Mouse (Mus musculus) midbrain, embryonic 15.5 days (tissue): Measurements from ENCODE around the gene Cfap43. TPM values are rescaled to one million over a fixed set of nuclear protein-coding genes. Genes with fewer than 3 reads are reported as not detected.

Experiments
- ATAC-seq: fragments of 200-750 bp; cut with Nextera tagmentation; replicated peaks from 2 replicates; pipeline ENCODE4 v1.8.0; 2017; ENCODE audit warnings: moderate TSS enrichment
- H3K27ac ChIP-seq: fragments of 300-500 bp; sonication (generic); 2 replicates; pipeline ENCODE4 v1.5.1; 2015; ENCODE audit warnings: mild to moderate bottlenecking, inconsistent platforms
- H3K27me3 ChIP-seq: fragments of 300-500 bp; sonication (generic); replicated peaks from 2 replicates; pipeline ENCODE4 v1.6.1; 2015; ENCODE audit warnings: inconsistent platforms
- H3K36me3 ChIP-seq: fragments of 300-500 bp; sonication (generic); replicated peaks from 2 replicates; pipeline ENCODE4 v1.6.1; 2015; ENCODE audit warnings: inconsistent platforms
- H3K4me1 ChIP-seq: fragments of 300-500 bp; sonication (generic); 2 replicates; pipeline ENCODE4 v1.6.1; 2015; ENCODE audit warnings: inconsistent platforms
- H3K4me2 ChIP-seq: fragments of 300-500 bp; sonication (generic); 2 replicates; pipeline ENCODE4 v1.6.1; 2015; ENCODE audit warnings: inconsistent platforms, mild to moderate bottlenecking, moderate library complexity
- H3K4me3 ChIP-seq: fragments of 300-500 bp; sonication (generic); 2 replicates; pipeline ENCODE4 v1.5.1; 2015; ENCODE audit warnings: mild to moderate bottlenecking, inconsistent platforms
- H3K9ac ChIP-seq: fragments of 300-500 bp; sonication (generic); 2 replicates; pipeline ENCODE4 v1.6.1; 2015; ENCODE audit warnings: mild to moderate bottlenecking, inconsistent platforms
- H3K9me3 ChIP-seq: fragments of 300-500 bp; sonication (generic); 2 replicates; pipeline ENCODE4 v1.6.1; 2016; ENCODE audit warnings: inconsistent platforms
- WGBS: fragments of 180-500 bp; shearing (Covaris S2); methylation state at CpG from one replicate; pipeline ENCODE4 v1.1.7; 2015; ENCODE audit warnings: mixed read lengths; 5-methylcytosine and 5-hydroxymethylcytosine counted together
- polyA plus RNA-seq: library from polyadenylated mRNA; unstranded; fragments of >200 nt; fragmentation: Nextera tagmentation; extraction: Ambion mirVana; gene quantifications from 2 replicates; pipeline ENCODE4 v1.2.1, GENCODE M21; 2015

Cfap43 gene
- polyA plus RNA-seq, 1 experiment from 2014 or later: 1.5 TPM

DNA sequence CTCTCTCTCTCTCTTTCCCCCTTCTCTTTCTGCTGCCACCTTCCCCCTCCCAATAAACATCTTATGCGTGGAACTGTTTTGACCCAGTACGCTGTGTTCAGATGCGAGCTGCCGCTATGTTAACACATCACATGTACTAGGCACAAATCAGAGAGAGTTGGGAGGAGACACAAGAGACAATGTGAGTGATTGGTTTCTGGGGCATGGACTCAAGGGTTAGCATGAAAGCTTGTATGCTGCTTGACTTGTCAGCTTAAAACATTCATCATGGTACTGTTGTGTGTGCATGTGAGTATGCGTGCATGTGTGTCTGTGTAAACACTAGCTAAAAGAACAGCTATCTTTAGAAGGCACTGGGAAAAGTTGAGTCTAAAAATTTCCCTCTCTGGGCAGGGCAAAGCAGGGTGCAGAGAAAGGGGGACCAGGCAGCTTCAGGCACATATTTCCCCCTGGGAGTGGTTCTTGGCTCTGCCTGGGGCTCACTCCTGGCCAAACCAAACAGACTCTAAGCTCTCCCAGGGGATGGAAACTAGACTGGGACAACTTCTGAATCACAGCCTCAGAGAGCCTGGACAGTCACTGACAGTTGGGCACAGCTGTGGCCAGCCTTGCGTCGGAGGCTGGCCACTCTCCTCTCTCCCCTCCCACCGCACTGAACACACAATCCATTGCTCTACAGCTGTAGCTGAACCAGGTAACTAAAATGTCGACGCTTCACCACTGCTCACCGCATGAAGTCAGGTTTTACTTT lies 27.4 kb downstream of the Cfap43 start:
- Histone ChIP-seq H3K27me3 (no peaks in the 10 kb centered on the region), H3K27ac (no peak overlapping the region), H3K9me3 (no peaks in the 10 kb centered on the region), H3K4me2 (no peak overlapping the region), H3K4me3 (no peak overlapping the region), H3K9ac (no peak overlapping the region), H3K36me3 (no peaks in the 10 kb centered on the region), H3K4me1 (no peaks in the 10 kb centered on the region)
- ATAC-seq: no peak
- 82% methylated on average over 11 of the region's 11 CpGs for WGBS

GRCm38 (mm10) chr19:47890489-47891130 lies 28.5 kb downstream of the Cfap43 start:
- WGBS: 73% methylated on average over 10 of the region's 10 CpGs
- ATAC-seq: no peak

DNA sequence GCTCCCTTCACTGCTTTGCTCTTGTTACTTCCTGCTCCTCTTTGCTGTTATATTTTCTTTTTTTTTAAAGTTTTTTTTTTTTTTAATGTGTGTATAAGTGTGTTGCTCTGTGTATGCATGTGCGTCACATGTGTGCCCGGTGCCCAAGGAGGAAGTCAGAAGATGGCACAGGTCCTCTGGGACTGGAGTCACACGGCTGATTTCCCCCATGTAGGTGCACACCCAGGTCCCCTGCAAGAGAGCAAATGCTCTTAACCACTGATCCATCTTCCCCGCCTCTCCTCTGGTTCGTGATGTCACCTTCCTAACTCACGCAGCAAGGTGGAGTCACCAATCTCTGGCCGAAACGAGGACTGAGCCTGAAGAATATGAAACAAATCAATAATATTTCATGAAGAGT lies 31.1 kb downstream of the Cfap43 start:
- Histone ChIP-seq H3K4me1 (no peaks in the 10 kb centered on the region), H3K4me2 (no peak overlapping the region), H3K9ac (no peak overlapping the region), H3K4me3 (no peak overlapping the region), H3K27me3 (no peaks in the 10 kb centered on the region), H3K9me3 (no peaks in the 10 kb centered on the region), H3K36me3 (no peaks in the 10 kb centered on the region), H3K27ac (no peak overlapping the region)
- ATAC-seq: no peak
- WGBS: 92% methylated on average over 8 of the region's 8 CpGs

More at GRCm38 (mm10) chr19:47890489-47891130, 28.5 kb downstream of the Cfap43 start:
- no peak overlapping the region for H3K4me3 ChIP-seq
- no peak overlapping the region for H3K9ac ChIP-seq
- H3K27me3 ChIP-seq: no peaks in the 10 kb centered on the region
- H3K27ac ChIP-seq: no peak overlapping the region
- H3K4me2 ChIP-seq: no peak overlapping the region
- no peaks in the 10 kb centered on the region for H3K36me3 ChIP-seq
- H3K9me3 ChIP-seq: no peaks in the 10 kb centered on the region
- no peaks in the 10 kb centered on the region for H3K4me1 ChIP-seq

GRCm38 (mm10) chr19:47887417-47887816 lies 31.7 kb downstream of the Cfap43 start:
- Histone ChIP-seq H3K9me3 (no peaks in the 10 kb centered on the region), H3K9ac (no peak overlapping the region), H3K4me2 (no peak overlapping the region), H3K4me3 (no peak overlapping the region), H3K27ac (no peak overlapping the region), H3K4me1 (no peaks in the 10 kb centered on the region), H3K36me3 (no peaks in the 10 kb centered on the region), H3K27me3 (no peaks in the 10 kb centered on the region)
- no peak for ATAC-seq
- 85% methylated on average over 10 of the region's 10 CpGs for WGBS

GRCm38 (mm10) chr19:47886617-47887016 lies 32.5 kb downstream of the Cfap43 start:
- H3K9me3 ChIP-seq: no peaks in the 10 kb centered on the region
- ATAC-seq: no peak

GRCm38 (mm10) chr19:47885886-47886285 lies 33.2 kb downstream of the Cfap43 start:
- Histone ChIP-seq H3K27ac (no peak overlapping the region), H3K36me3 (no peaks in the 10 kb centered on the region), H3K4me2 (no peak overlapping the region), H3K9me3 (no peaks in the 10 kb centered on the region), H3K27me3 (no peaks in the 10 kb centered on the region), H3K4me1 (no peaks in the 10 kb centered on the region), H3K4me3 (no peak overlapping the region), H3K9ac (no peak overlapping the region)
- no peak for ATAC-seq
- WGBS: 86% methylated on average over 11 of the region's 11 CpGs

More at GRCm38 (mm10) chr19:47886617-47887016, 32.5 kb downstream of the Cfap43 start:
- Histone ChIP-seq H3K4me1 (no peaks in the 10 kb centered on the region), H3K27ac (no peak overlapping the region), H3K4me3 (no peak overlapping the region), H3K9ac (no peak overlapping the region), H3K4me2 (no peak overlapping the region), H3K36me3 (no peaks in the 10 kb centered on the region), H3K27me3 (no peaks in the 10 kb centered on the region)
- 90% methylated on average over 7 of the region's 7 CpGs for WGBS

- Histone ChIP-seq H3K9ac (no peak overlapping the region), H3K27ac (no peak overlapping the region), H3K4me2 (no peak overlapping the region), H3K27me3 (no peaks in the 10 kb centered on the region), H3K4me3 (no peak overlapping the region), H3K4me1 (no peaks in the 10 kb centered on the region; the same call in 1 of the 2 replicates), H3K36me3 (no peaks in the 10 kb centered on the region), H3K9me3 (no peaks in the 10 kb centered on the region)
- ATAC-seq: no peak
- WGBS: 73% methylated on average over 7 of the region's 7 CpGs
Observed at GRCm38 (mm10) chr19:47885191-47885743, 33.8 kb downstream of the Cfap43 start.

DNA sequence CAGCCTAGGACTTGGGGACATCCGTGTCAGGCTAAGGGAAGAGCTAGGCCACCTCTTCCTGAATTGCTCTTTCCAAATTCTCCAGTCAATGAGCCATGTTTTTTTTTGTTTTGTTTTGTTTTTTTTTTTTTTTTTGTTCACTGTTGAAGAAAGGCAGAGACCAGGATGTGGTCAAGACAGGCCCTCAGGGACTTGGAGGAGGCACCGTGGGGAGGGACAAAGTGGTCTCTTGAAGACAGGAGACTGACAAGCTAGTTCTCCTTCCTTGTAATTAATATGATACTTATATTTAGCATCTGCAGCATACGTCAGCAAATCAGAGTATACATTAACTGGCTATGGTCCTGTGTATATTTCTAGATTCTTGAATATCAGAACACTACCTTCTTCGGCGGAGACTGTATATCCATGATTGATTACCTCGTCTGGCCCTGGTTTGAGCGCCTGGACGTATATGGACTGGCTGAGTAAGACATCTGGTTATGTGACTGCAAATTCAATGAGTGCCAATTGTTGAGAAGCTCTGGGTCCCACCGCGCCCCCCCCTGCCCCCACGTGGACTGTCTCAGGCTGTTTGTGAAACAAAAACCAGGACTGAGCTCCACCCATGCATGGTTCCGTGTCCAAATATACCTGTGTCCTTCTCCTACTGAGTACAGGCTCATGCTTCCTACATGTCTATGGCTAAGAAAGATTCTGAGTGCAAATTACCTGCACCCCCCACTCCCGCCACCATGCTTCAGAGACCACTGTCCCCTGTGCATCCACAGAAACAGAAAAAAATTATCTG lies 34.6 kb downstream of the Cfap43 start:
- no peak overlapping the region for H3K9ac ChIP-seq
- no peak overlapping the region for H3K4me3 ChIP-seq
- no peak overlapping the region for H3K4me2 ChIP-seq
- H3K9me3 ChIP-seq: no peaks in the 10 kb centered on the region
- ATAC-seq: no peak
- H3K36me3 ChIP-seq: no peaks in the 10 kb centered on the region
- H3K27ac ChIP-seq: no peak overlapping the region
- 83% methylated on average over 13 of the region's 13 CpGs for WGBS
- no peaks in the 10 kb centered on the region; the same call in 1 of the 2 replicates for H3K4me1 ChIP-seq
- no peaks in the 10 kb centered on the region for H3K27me3 ChIP-seq

DNA sequence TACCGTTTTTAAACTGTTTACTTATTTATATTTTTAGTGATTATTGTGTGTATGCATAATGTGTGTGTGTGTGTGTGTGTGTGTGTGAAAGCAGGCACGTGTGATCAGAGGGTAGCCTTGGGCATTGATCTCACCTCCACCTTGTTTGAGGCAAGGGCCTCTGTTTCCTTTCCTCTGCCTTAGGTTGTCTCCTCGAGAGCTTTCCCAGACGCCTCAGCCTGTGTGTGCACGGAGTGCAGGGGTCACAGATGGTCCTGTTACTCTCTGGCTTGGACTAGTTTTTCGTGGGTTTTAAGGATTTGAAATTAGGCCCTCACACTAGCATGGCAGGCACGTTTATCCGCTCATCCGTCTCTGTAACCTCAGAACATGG lies 36.2 kb downstream of the Cfap43 start:
- no peak overlapping the region for H3K4me3 ChIP-seq
- no peak overlapping the region for H3K9ac ChIP-seq
- H3K27me3 ChIP-seq: no peaks in the 10 kb centered on the region
- no peaks in the 10 kb centered on the region for H3K36me3 ChIP-seq
- H3K9me3 ChIP-seq: no peaks in the 10 kb centered on the region
- no peak overlapping the region for H3K27ac ChIP-seq
- peak; percentile 48 for ATAC-seq
- H3K4me2 ChIP-seq: no peak overlapping the region
- 63% methylated on average over 9 of the region's 9 CpGs for WGBS
- H3K4me1 ChIP-seq: no peaks in the 10 kb centered on the region; the same call in 1 of the 2 replicates

DNA sequence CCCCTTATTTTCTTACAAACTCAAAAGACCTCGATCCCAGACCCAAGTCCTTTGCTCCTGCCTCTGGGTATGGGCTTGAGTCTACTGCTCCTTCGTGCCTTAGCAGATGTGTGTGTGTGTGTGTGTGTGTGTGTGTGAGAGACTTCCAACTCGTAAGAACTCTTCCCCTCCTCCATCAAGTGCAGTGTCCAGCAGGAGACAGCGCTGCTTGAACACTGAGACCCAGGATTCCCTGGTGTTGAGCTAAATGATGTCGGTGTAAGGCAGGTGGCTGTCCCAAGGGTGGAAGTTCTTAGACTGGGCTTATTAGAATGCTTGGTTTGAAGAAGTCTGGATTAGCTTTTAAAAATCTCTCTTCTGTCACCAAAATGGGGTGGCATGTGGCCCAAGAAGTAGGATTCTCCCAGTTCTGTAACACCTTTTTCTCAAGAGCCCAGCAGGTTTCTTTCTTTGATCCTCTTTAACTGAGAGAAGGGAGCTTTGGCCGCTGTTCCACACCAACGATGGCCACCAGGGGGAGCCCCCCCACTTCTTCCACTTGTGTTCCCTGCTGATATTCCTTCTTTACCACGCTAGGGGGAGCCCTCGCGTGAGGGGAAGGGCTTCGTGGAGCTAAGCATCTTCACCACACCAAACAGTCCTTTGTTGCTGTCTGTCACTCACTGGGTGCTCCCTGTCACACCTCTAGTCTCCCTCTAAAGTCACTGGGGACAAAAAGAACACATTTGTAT lies 36.8 kb downstream of the Cfap43 start:
- peak; percentile 66 for ATAC-seq
- no peak overlapping the region for H3K4me2 ChIP-seq
- H3K9me3 ChIP-seq: no peaks in the 10 kb centered on the region
- no peaks in the 10 kb centered on the region; the same call in 1 of the 2 replicates for H3K4me1 ChIP-seq
- no peak overlapping the region for H3K27ac ChIP-seq
- H3K9ac ChIP-seq: no peak overlapping the region
- H3K4me3 ChIP-seq: no peak overlapping the region
- no peaks in the 10 kb centered on the region for H3K27me3 ChIP-seq
- no peaks in the 10 kb centered on the region for H3K36me3 ChIP-seq
- 27% methylated on average over 11 of the region's 11 CpGs for WGBS

DNA sequence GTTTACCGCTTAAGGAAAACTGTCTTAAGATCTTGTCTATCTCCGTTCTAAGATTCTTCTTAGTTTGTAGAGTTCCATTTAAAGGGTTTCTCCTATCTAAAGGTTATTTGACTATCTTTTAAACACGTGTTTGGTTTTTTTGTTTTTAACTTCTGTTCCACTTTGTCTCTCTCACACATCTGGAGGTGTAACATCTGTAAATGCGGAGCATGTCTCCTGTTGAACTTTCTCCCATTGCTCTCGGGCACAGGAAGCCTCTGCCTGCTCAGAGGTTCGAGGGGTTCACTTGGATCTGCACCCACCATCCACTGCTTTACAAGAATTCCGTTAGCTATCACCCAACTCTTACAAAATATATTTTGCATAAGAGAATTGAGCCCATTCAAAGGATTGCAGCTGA lies 37.5 kb downstream of the Cfap43 start:
- H3K4me2 ChIP-seq: no peak overlapping the region
- 84% methylated on average over 7 of the region's 7 CpGs for WGBS
- H3K9ac ChIP-seq: no peak overlapping the region
- no peak overlapping the region for H3K27ac ChIP-seq
- ATAC-seq: no peak
- H3K4me1 ChIP-seq: no peaks in the 10 kb centered on the region; the same call in 1 of the 2 replicates
- H3K9me3 ChIP-seq: no peaks in the 10 kb centered on the region
- H3K27me3 ChIP-seq: no peaks in the 10 kb centered on the region
- no peak overlapping the region for H3K4me3 ChIP-seq
- no peaks in the 10 kb centered on the region for H3K36me3 ChIP-seq
